Mouse (Mus musculus) bone marrow, adult 2 months (tissue): ENCODE data around the gene Fubp1.

Experiments used
- CTCF ChIP-seq: fragments of 200-500 bp; IDR thresholded peaks from 2 replicates; pipeline ENCODE4 v1.5.1; 2011; ENCODE audit warnings: low read length, control low read depth; ENCODE audit not compliant: control insufficient read depth, insufficient read depth
- POLR2A ChIP-seq: fragments of 200-500 bp; IDR thresholded peaks from 2 replicates; pipeline ENCODE4 v1.6.1; 2011; ENCODE audit warnings: low read depth, mild to moderate bottlenecking, control low read depth, low read length, borderline replicate concordance; ENCODE audit not compliant: control insufficient read depth

- TF ChIP-seq CTCF: no peak
- TF ChIP-seq POLR2A: peak; percentile 81
Measured at GRCm38 (mm10) chr3:152193635-152194097, 16.6 kb upstream of the Fubp1 start.
